Mouse (Mus musculus) intestine, embryonic 14.5 days (tissue): ENCODE data around the gene Zfp683. TPM values are rescaled to one million over a fixed set of nuclear protein-coding genes. Genes with fewer than 3 reads are reported as not detected.

Experiments used
- ATAC-seq: fragments of 200-750 bp; cut with Nextera tagmentation; replicated peaks from 2 replicates; pipeline ENCODE4 v1.8.0; 2017; ENCODE audit warnings: low read depth, moderate number of reproducible peaks, moderate TSS enrichment, moderate library complexity; ENCODE audit not compliant: low FRiP score, low TSS enrichment
- DNase-seq: peaks from one replicate; pipeline ENCODE4 v3.0.0-alpha.2; 2018; ENCODE audit warnings: low spot score
- H3K27ac ChIP-seq: fragments of 300-500 bp; sonication (generic); 2 replicates; pipeline ENCODE4 v1.5.1; 2014; ENCODE audit warnings: low read depth, mild to moderate bottlenecking, control low read depth
- H3K27me3 ChIP-seq: fragments of 300-500 bp; sonication (generic); replicated peaks from 2 replicates; pipeline ENCODE4 v1.6.1; 2014; ENCODE audit warnings: low read length, control low read depth; ENCODE audit not compliant: control insufficient read depth, insufficient read depth
- H3K36me3 ChIP-seq: fragments of 300-500 bp; sonication (generic); 2 replicates; pipeline ENCODE4 v1.6.1; 2014; ENCODE audit warnings: low read length, control low read depth; ENCODE audit not compliant: control insufficient read depth, insufficient read depth
- H3K4me1 ChIP-seq: fragments of 300-500 bp; sonication (generic); replicated peaks from 2 replicates; pipeline ENCODE4 v1.6.1; 2014; ENCODE audit warnings: low read length, control low read depth, mixed read lengths; ENCODE audit not compliant: control insufficient read depth, insufficient read depth
- H3K4me2 ChIP-seq: fragments of 300-500 bp; sonication (generic); 2 replicates; pipeline ENCODE4 v1.6.1; 2014; ENCODE audit warnings: low read length
- H3K4me3 ChIP-seq: fragments of 300-500 bp; sonication (generic); 2 replicates; pipeline ENCODE4 v1.5.1; 2014; ENCODE audit warnings: low read depth, low read length, control low read depth, mixed read lengths
- H3K9ac ChIP-seq: fragments of 300-500 bp; sonication (generic); 2 replicates; pipeline ENCODE4 v1.6.1; 2014; ENCODE audit warnings: mild to moderate bottlenecking, low read length
- H3K9me3 ChIP-seq: fragments of 300-500 bp; sonication (generic); 2 replicates; pipeline ENCODE4 v1.6.1; 2016; ENCODE audit warnings: low read length, control low read depth; ENCODE audit not compliant: control insufficient read depth
- WGBS: fragments of 180-500 bp; shearing (Covaris S2); extraction: QIAGEN DNeasy Blood & Tissue Kit; methylation state at CpG from one replicate; pipeline ENCODE4 v1.1.7; 2014; 5-methylcytosine and 5-hydroxymethylcytosine counted together
- polyA plus RNA-seq: library from polyadenylated mRNA; unstranded; fragments of >200 nt; fragmentation: Nextera tagmentation; extraction: Ambion mirVana; gene quantifications from 2 replicates; pipeline ENCODE4 v1.2.1, GENCODE M21; 2014

Gene Zfp683
- polyA plus RNA-seq, 1 experiment from 2014 or later = not detected

- Histone ChIP-seq H3K9ac (no peak overlapping the region), H3K4me1 (no peaks in the 10 kb centered on the region), H3K9me3 (no peaks in the 10 kb centered on the region), H3K27ac (no peak overlapping the region), H3K27me3 (no peaks in the 10 kb centered on the region), H3K4me3 (no peak overlapping the region), H3K36me3 (no peaks in the 10 kb centered on the region), H3K4me2 (no peak overlapping the region)
- DNase-seq = no peak
- 72% methylated on average over 6 of the region's 6 CpGs for WGBS
- no peak for ATAC-seq
Observed at GRCm38 (mm10) chr4:134092382-134093288, 39.0 kb downstream of the Zfp683 start.

- no peaks in the 10 kb centered on the region for H3K9me3 ChIP-seq
- no peak overlapping the region for H3K27ac ChIP-seq
- no peak overlapping the region for H3K4me3 ChIP-seq
- no peaks in the 10 kb centered on the region for H3K36me3 ChIP-seq
- H3K27me3 ChIP-seq = no peaks in the 10 kb centered on the region
- no peak for ATAC-seq
- 85% methylated on average over 7 of the region's 7 CpGs for WGBS
- H3K4me2 ChIP-seq = no peak overlapping the region
- no peak overlapping the region for H3K9ac ChIP-seq
- DNase-seq = no peak
- H3K4me1 ChIP-seq = no peaks in the 10 kb centered on the region
Observed at GRCm38 (mm10) chr4:134094004-134094564, 40.4 kb downstream of the Zfp683 start.

GRCm38 (mm10) chr4:134094923-134095547 lies 41.4 kb downstream of the Zfp683 start, which contains the start of gene Cd52:
Cd52 (minus strand) TSS chr4:134095082.
- Histone ChIP-seq H3K9ac (no peak within 1 kb of the TSS), H3K4me1 (no peaks in the 10 kb centered on the region), H3K9me3 (no peaks in the 10 kb centered on the region), H3K27ac (no peak within 1 kb of the TSS), H3K4me2 (no peak within 1 kb of the TSS), H3K36me3 (no peaks in the 10 kb centered on the region), H3K27me3 (no peaks in the 10 kb centered on the region), H3K4me3 (no peak within 1 kb of the TSS)
- WGBS = 57% methylated on average over 3 of the region's 3 CpGs
- DNase-seq = no peak
- ATAC-seq = no peak

GRCm38 (mm10) chr4:134096120-134096519 lies 42.5 kb downstream of the Zfp683 start:
- Histone ChIP-seq H3K4me2 (no peak overlapping the region), H3K36me3 (no peaks in the 10 kb centered on the region), H3K27me3 (no peaks in the 10 kb centered on the region), H3K4me3 (no peak overlapping the region), H3K9me3 (no peaks in the 10 kb centered on the region), H3K27ac (no peak overlapping the region), H3K9ac (no peak overlapping the region), H3K4me1 (no peaks in the 10 kb centered on the region)
- WGBS = 84% methylated on average over 3 of the region's 3 CpGs
- DNase-seq (no peak), ATAC-seq (no peak)

- ATAC-seq (no peak), DNase-seq (no peak)
- Histone ChIP-seq H3K4me2 (no peak overlapping the region), H3K9me3 (no peaks in the 10 kb centered on the region), H3K9ac (no peak overlapping the region), H3K36me3 (no peaks in the 10 kb centered on the region), H3K27me3 (no peaks in the 10 kb centered on the region), H3K4me1 (no peaks in the 10 kb centered on the region), H3K27ac (no peak overlapping the region), H3K4me3 (no peak overlapping the region)
- 69% methylated on average over 5 of the region's 5 CpGs for WGBS
Observed at GRCm38 (mm10) chr4:134097015-134097608, 43.5 kb downstream of the Zfp683 start.

GRCm38 (mm10) chr4:134098628-134099027 lies 45.0 kb downstream of the Zfp683 start:
- H3K9ac ChIP-seq = no peak overlapping the region
- no peaks in the 10 kb centered on the region for H3K9me3 ChIP-seq
- H3K27me3 ChIP-seq = no peaks in the 10 kb centered on the region
- H3K27ac ChIP-seq = no peak overlapping the region
- no peak overlapping the region for H3K4me3 ChIP-seq
- H3K4me1 ChIP-seq = 0 out of 2 replicates have a peak, but pooled peaks cover 2% of the 10 kb centered on the region
- 44% methylated on average over 8 of the region's 8 CpGs for WGBS
- no peak for ATAC-seq
- H3K36me3 ChIP-seq = no peaks in the 10 kb centered on the region
- H3K4me2 ChIP-seq = no peak overlapping the region
- no peak for DNase-seq

- Histone ChIP-seq H3K4me2 (no peak overlapping the region), H3K4me3 (no peak overlapping the region), H3K9ac (no peak overlapping the region), H3K36me3 (no peaks in the 10 kb centered on the region), H3K27me3 (no peaks in the 10 kb centered on the region), H3K9me3 (no peaks in the 10 kb centered on the region), H3K27ac (no peak overlapping the region), H3K4me1 (0 out of 2 replicates have a peak, but pooled peaks cover 2% of the 10 kb centered on the region)
- WGBS = 85% methylated on average over 4 of the region's 4 CpGs
- DNase-seq (no peak), ATAC-seq (no peak)
Observed at GRCm38 (mm10) chr4:134100245-134100644, 46.6 kb downstream of the Zfp683 start.

- Histone ChIP-seq H3K4me2 (peak within 1 kb of the TSS; percentile 60), H3K9ac (peak within 1 kb of the TSS; percentile 31), H3K36me3 (no peaks in the 10 kb centered on the region), H3K27ac (no peak within 1 kb of the TSS), H3K4me3 (peak within 1 kb of the TSS; percentile 50), H3K4me1 (0 out of 2 replicates have a peak, but pooled peaks cover 2% of the 10 kb centered on the region), H3K27me3 (no peaks in the 10 kb centered on the region), H3K9me3 (no peaks in the 10 kb centered on the region)
- ATAC-seq (peak; percentile 91), DNase-seq (peak; percentile 88)
- WGBS = 18% methylated on average over 34 of the region's 34 CpGs
Observed at GRCm38 (mm10) chr4:134101979-134102741, 48.5 kb downstream of the Zfp683 start, which contains the start of gene Ubxn11. Ubxn11 (plus strand) TSS chr4:134102570.
